Mouse (Mus musculus): Measurements from ENCODE around the gene Fbxw11.
"Not testable (repeated sequence)": the region's sequence is repeated elsewhere in the genome, so short reads cannot be mapped to it uniquely, and the experiment has no call there.

The Fbxw11 gene

GRCm38 (mm10) chr11:32677811-32678210 lies 35.3 kb downstream of the Fbxw11 start:
- DNase-seq, result no peak

GRCm38 (mm10) chr11:32679091-32679490 lies 36.6 kb downstream of the Fbxw11 start:
- not testable (repeated sequence) for DNase-seq

- DNase-seq, result peak; percentile 83
Measured at GRCm38 (mm10) chr11:32680014-32680413, 37.5 kb downstream of the Fbxw11 start.

GRCm38 (mm10) chr11:32681192-32681795 lies 38.8 kb downstream of the Fbxw11 start:
- no peak for DNase-seq

- no peak for DNase-seq
Measured at GRCm38 (mm10) chr11:32682335-32683102, 40.0 kb downstream of the Fbxw11 start.

GRCm38 (mm10) chr11:32684690-32685254 lies 42.2 kb downstream of the Fbxw11 start:
- no peak for DNase-seq

GRCm38 (mm10) chr11:32688245-32688855 lies 45.8 kb downstream of the Fbxw11 start:
- DNase-seq, result no peak

- DNase-seq, result peak; percentile 65
Measured at GRCm38 (mm10) chr11:32689510-32689909, 47.0 kb downstream of the Fbxw11 start.

- DNase-seq, result no peak
Measured at GRCm38 (mm10) chr11:32692834-32693233, 50.3 kb downstream of the Fbxw11 start.

GRCm38 (mm10) chr11:32693431-32694141 lies 51.1 kb downstream of the Fbxw11 start:
- DNase-seq, result peak; percentile 65

GRCm38 (mm10) chr11:32694322-32695003 lies 51.9 kb downstream of the Fbxw11 start:
- not testable (repeated sequence) for DNase-seq

- DNase-seq, result no peak
Measured at GRCm38 (mm10) chr11:32696446-32697090, 54.0 kb downstream of the Fbxw11 start.

GRCm38 (mm10) chr11:32697695-32698094 lies 55.2 kb downstream of the Fbxw11 start:
- no peak for DNase-seq

- no peak for DNase-seq
Measured at GRCm38 (mm10) chr11:32699913-32700493, 57.5 kb downstream of the Fbxw11 start.

GRCm38 (mm10) chr11:32701566-32701965 lies 59.0 kb downstream of the Fbxw11 start:
- no peak for DNase-seq

GRCm38 (mm10) chr11:32704241-32704890 lies 61.8 kb downstream of the Fbxw11 start:
- DNase-seq, result no peak

- no peak for DNase-seq
Measured at GRCm38 (mm10) chr11:32706406-32706993, 64.0 kb downstream of the Fbxw11 start.

- DNase-seq, result no peak
Measured at GRCm38 (mm10) chr11:32707481-32707880, 65.0 kb downstream of the Fbxw11 start.

GRCm38 (mm10) chr11:32708739-32709501 lies 66.4 kb downstream of the Fbxw11 start:
- no peak for DNase-seq

GRCm38 (mm10) chr11:32709563-32709962 lies 67.0 kb downstream of the Fbxw11 start:
- DNase-seq, result peak; percentile 89

All from cerebellum, adult 9-10 months (tissue).